Mouse (Mus musculus) right cerebral cortex, adult 18-20 months (tissue): ENCODE data around the gene Rin2.
A peak's percentile ranks its signal among the peaks of the same experiment; 100 is the strongest.

ENCODE experiments used
- DNase-seq: peaks from one replicate; pipeline ENCODE4 v3.0.0; 2022; ENCODE audit warnings: mixed read lengths

The Rin2 gene

GRCm38 (mm10) chr2:145675142-145675755 lies at the start of gene Rin2:
Gene Rin2 (plus strand): TSS chr2:145675215.
- DNase-seq = peak; percentile 28

- DNase-seq = no peak
Measured at GRCm38 (mm10) chr2:145631123-145631798, 43.8 kb upstream of the Rin2 start.

DNA sequence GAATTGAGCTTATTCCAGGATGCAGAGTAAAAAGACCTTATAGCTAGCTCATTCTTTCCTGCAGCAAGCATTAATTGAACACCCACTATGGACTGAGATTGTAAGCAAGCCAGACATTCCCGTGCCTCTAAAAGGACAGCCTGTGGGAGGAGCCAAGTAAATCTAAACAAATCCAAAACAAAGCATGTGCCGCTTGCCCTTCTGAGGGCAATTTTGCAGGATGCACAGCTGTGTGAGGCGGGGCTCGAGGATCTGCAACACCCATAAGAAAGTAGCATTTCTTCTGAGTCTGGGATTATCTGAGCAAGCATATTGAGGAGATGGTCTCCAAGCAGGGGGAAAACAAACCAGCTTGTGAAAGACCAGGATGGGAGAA lies 43.2 kb upstream of the Rin2 start:
- no peak for DNase-seq

GRCm38 (mm10) chr2:145633811-145634210 lies 41.2 kb upstream of the Rin2 start:
- DNase-seq = no peak

DNA sequence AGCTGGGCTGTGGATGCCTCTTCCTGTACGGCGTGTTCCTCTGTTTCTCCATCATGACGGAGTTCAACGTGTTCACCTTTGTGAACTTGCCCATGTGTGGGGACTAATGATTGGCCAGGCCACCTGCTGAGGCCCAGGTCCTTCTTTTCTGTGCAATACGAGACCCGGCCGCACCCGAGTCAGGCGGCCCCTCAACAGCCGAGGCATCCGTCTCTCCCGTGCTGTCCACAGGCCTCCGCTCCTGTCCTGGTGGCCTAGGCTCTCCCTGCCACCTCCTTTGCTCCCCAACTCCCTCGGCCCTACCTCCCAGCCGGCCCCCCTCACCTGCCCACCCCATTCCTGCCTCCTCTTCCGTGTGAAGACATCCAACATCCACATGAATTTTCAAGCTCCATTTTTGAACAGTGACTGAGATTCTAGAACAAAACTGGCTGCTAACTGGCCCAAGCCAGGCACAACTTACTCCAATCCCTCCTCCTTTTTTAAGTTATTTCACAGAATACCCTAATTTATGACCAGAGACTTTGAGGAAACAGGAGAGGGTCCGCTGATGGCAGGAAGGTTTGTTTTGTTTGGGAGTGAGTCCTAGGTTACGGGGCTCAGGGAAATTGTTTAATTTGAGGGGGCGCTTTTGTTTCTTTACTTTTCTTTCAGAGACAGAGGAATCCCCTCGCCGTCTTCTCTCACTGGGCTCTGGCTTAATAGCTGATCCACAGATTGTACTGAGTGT lies 34.6 kb upstream of the Rin2 start:
- DNase-seq = no peak

GRCm38 (mm10) chr2:145655373-145655960 lies 19.5 kb upstream of the Rin2 start:
- DNase-seq = no peak

GRCm38 (mm10) chr2:145656121-145656520 lies 18.9 kb upstream of the Rin2 start:
- DNase-seq = no peak

DNA sequence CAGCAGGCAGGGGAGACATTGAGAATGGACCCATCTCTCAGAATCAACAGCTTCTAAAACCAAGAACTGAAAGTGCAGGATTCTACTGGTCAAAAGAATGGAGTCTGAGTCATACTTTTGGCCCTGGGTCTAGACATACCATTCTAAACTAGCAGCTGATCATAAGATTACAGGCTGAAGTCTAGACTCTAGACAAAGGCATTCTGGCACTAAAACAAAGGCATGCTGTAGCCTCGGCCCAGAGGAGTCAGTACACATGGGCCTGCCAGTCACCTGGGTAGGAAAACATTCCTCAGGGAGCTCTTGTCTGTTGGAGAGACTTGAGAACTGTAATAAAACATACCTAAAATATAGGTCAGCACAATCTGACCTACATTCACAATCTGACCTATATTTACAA lies 18.3 kb upstream of the Rin2 start:
- no peak for DNase-seq

- DNase-seq = no peak
Measured at GRCm38 (mm10) chr2:145661242-145661641, 13.8 kb upstream of the Rin2 start.

GRCm38 (mm10) chr2:145663899-145664298 lies 11.1 kb upstream of the Rin2 start:
- DNase-seq = no peak

DNA sequence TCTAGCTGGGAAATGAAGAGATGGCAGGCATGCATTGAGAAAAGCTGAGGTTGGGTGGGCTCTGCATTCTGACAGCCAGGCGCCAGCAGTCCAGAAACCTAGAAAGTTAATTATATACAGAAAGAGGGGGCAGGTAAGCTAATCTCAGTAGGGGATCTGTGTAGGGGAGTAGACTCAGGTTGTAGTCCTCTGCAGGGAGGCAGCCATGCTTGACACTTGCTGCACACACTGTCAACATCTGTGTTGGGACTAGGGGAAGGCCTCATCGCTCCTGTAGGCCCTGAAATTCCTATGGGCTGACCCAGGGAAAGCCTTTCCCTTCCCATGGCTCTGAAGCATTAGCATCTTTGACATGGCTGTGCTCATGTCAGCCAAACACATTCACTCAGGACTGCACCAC lies 10.7 kb upstream of the Rin2 start:
- no peak for DNase-seq

GRCm38 (mm10) chr2:145668135-145668534 lies 6.9 kb upstream of the Rin2 start:
- no peak for DNase-seq

DNA sequence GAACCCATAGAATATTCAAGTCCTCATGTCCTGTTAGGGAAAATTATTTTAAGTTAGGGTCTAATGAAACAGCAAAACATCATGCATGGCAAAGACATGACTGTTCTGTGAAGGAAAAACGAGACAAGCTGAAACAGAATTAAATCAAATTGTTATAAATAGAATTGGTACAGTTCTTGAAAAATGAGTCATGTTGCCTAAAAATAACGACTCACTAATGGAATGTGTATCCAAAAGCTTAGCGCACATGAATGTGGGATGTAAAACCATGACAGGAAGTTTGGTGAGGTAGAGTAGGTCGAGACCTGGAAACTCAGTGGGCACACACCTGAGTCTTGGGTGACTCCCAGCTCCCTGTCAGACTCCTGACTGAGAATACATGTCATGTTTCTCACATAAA lies 4.9 kb upstream of the Rin2 start:
- no peak for DNase-seq

- DNase-seq = no peak
Measured at GRCm38 (mm10) chr2:145674496-145675141, 396 bp upstream of the Rin2 start.

DNA sequence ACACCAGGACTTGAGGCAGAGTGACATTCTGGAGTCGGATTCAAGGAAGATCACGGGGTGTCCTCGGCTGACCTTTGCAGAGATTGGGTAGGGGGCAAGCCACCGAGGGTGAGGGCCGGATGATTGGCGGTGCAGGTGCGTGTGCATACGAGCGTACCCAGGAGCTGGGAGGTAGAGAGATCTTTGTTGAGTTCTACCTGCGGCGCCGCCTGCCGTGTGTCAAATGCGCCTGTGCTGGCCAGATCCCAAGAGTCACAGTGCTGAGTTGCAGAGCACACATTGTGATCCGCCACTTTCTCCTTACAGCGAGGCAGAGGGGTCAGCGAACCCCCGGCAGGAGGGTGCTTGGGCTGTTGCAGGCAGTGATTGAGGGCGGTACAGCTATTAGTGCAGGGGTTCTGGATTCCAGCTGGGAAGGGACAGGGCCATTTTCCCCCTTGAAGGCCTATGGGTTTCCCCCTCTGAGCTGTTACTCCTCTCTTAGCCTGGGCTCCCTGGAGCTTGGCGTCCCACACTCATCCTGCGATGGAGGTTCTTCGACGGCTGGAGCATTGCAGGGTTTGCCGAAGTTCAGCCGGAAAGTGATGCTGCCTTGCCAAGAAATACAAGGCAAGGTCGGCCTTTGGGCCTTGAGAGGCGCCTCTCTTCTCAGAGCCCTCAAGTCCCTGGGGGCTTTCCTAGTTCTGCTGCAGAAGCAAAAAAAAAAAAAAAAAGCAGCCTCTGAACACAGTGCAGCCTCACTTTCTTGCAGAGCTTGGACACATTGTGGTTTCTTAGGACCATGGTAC lies 935 bp downstream of the Rin2 start:
- no peak for DNase-seq

- no peak for DNase-seq
Measured at GRCm38 (mm10) chr2:145676544-145676925, 1.5 kb downstream of the Rin2 start.

DNA sequence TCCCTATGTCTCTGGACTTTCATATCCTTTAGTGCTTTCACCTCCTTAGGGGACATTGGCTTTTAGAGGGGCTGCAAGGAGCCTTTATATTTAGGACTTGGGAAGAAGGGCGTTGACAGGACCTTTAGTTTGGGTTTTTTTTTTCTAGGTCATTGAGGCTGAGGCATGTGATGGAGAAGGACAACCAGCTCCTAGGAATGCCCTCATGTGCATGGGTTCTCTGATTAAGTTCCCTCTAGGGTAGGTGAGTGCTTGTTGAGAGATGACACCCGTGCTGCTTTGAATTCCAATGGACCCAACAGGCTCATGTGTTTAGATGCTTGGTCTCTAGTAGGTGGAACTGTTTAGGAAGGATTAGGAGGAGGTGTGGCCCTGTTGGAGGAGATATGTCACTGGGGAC lies 1.9 kb downstream of the Rin2 start:
- no peak for DNase-seq

DNA sequence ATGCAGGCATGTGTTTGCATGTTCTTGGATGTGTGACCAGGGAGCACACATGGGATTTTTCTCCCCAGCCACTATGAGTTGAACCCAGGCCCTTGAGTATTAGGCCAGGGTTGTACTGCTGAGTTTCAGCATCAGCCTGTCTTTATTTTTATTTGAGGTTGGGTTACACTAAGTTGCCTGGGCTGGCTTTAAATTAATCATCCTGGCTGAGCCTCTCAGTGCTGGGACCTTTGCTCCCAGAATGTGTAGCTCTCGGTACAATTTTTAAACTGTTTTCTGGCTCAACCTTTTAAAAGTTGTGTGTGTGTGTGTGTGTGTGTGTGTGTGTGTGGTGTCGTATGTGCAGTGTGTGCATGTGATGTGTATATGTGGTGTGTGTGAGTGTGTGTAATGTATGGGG lies 5.1 kb downstream of the Rin2 start:
- DNase-seq = no peak

DNA sequence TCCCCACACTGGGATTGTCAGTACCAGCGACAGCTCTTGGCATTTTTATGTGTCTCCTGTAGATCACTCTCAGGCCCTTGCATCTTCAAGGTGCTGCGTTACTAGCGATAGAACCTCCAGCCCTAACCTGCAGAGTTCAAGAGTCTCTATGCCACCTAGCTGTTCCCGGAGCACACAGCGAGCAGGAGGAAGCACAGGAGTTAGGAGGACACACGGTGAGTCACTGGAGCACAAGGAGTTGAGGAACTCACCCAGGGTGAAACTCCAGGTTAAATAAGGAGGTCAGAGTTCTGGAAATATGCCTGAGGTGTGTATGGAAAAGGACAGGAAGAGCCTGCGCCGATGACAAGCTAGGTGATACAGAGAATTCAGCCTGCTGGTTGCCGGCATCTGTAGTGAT lies 5.7 kb downstream of the Rin2 start:
- no peak for DNase-seq

DNA sequence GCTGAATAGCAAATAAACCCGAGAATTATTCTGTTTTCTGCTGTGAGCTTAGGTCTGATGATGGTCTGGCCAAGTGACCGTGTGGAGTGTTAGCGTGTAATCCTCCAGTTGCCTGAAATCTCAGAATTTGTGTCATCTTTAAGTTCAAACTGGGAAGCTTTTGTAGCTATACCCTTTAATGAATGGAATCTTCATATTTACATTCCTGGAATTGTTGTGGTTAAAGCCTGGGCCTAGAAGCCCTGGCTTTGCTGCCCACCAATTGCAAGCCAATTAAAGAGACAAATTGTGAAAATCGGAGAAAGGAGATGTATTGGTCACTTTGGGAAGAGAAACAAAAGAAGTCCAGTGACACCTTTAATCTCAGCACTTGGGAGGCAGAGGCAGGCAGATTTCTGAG lies 6.6 kb downstream of the Rin2 start:
- no peak for DNase-seq

GRCm38 (mm10) chr2:145682924-145683323 lies 7.9 kb downstream of the Rin2 start:
- no peak for DNase-seq

- DNase-seq = peak; percentile 19
Measured at GRCm38 (mm10) chr2:145683536-145683935, 8.5 kb downstream of the Rin2 start.

GRCm38 (mm10) chr2:145684151-145684550 lies 9.1 kb downstream of the Rin2 start:
- peak; percentile 64 for DNase-seq
